Mouse (Mus musculus): ENCODE results near the gene Sord.

DNA sequence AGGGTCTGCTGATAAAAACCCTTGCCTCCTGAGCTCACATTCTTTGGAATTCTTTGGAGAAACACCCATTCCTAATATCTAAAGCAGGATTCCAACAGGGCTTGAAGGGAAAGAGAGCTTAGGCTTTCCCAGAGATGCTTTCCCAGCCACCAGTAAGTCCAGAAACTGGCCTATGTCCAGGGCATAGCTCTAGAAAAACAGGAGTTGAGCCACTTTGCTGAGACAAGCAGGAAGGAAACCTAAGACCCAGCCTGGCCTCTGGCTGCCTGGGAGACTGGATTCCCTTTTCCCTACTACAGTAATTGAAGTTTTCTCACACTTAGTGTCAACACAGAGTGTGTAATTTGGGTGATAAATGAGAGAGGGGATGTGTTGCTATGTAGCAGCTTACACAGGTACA, 1.8 kb downstream of the Sord start:
- TF ChIP-seq POLR2A (IDR thresholded peaks at IDR 0.05; ENCODE audit: insufficient read length, low read depth) = no peak
- TF ChIP-seq E2F4 (IDR thresholded peaks at IDR 0.05; ENCODE audit: insufficient read depth) = no peak
- no peak for TF ChIP-seq TCF3 (IDR thresholded peaks at IDR 0.05; ENCODE audit: insufficient read length, low read depth)
- TF ChIP-seq MAX (IDR thresholded peaks at IDR 0.05; ENCODE audit: low read depth) = no peak
- no peak for TF ChIP-seq MYOD1 (IDR thresholded peaks at IDR 0.05; ENCODE audit: control insufficient read depth in 1 of 3, insufficient read length in 2 of 3, low read depth in 2 of 3)
- no peak for TF ChIP-seq POLR2AphosphoS2 (IDR thresholded peaks at IDR 0.05; ENCODE audit: insufficient read length, low read depth)
- TF ChIP-seq USF1 (IDR thresholded peaks at IDR 0.05; ENCODE audit: low read depth) = no peak
- no peak for TF ChIP-seq CEBPB (IDR thresholded peaks at IDR 0.05; ENCODE audit: insufficient read depth, poor library complexity, severe bottlenecking)
- TF ChIP-seq REST (IDR thresholded peaks at IDR 0.05; ENCODE audit: insufficient read depth, insufficient read length) = no peak

Measured in myocyte (in vitro differentiated cells).